Mouse (Mus musculus) spleen, adult 2 months (tissue): Measurements from ENCODE around the gene Elmo1. TPM values are rescaled to one million over a fixed set of nuclear protein-coding genes. Genes with fewer than 3 reads are reported as not detected.

Experiments
- DNase-seq, 2 experiments: peaks; one replicate each; pipeline versions ENCODE4 v3.0.0 to v3.0.0-alpha.2; 2012 to 2021; ENCODE audit warnings: low spot score in 2 of 2, low read depth in 1 of 2
- H3K27ac ChIP-seq: fragments of 200-500 bp; 2 replicates; pipeline ENCODE4 v1.5.1; 2012; ENCODE audit warnings: low read length, inconsistent platforms; ENCODE audit not compliant: insufficient read depth
- H3K27me3 ChIP-seq: fragments of 200-500 bp; 2 replicates; pipeline ENCODE4 v1.6.1; 2012; ENCODE audit warnings: mild to moderate bottlenecking, moderate library complexity, low read length, inconsistent platforms; ENCODE audit not compliant: control insufficient read depth, insufficient read depth
- H3K36me3 ChIP-seq: fragments of 200-500 bp; 2 replicates; pipeline ENCODE4 v1.6.1; 2012; ENCODE audit warnings: mild to moderate bottlenecking, low read length, inconsistent platforms; ENCODE audit not compliant: control insufficient read depth, insufficient read depth
- H3K4me1 ChIP-seq: fragments of 200-500 bp; 2 replicates; pipeline ENCODE4 v1.6.1; 2011; ENCODE audit warnings: inconsistent platforms; ENCODE audit not compliant: control insufficient read depth, insufficient read depth, insufficient read length
- H3K4me3 ChIP-seq: fragments of 200-500 bp; 2 replicates; pipeline ENCODE4 v1.5.1; 2011; ENCODE audit warnings: mild to moderate bottlenecking, inconsistent platforms; ENCODE audit not compliant: insufficient read depth, insufficient read length; ENCODE audit errors: extremely low read depth
- CTCF ChIP-seq: fragments of 200-500 bp; IDR thresholded peaks from 2 replicates; pipeline ENCODE4 v1.5.1; 2011; ENCODE audit warnings: mild to moderate bottlenecking, inconsistent platforms; ENCODE audit not compliant: insufficient read depth, insufficient read length, insufficient replicate concordance; ENCODE audit errors: extremely low read depth
- POLR2A ChIP-seq: fragments of 200-500 bp; IDR thresholded peaks from 2 replicates; pipeline ENCODE4 v1.6.1; 2011; ENCODE audit warnings: low read depth, low read length, inconsistent platforms
- WGBS: fragments of 180-500 bp; shearing (Covaris S2); methylation state at CpG from one replicate; pipeline ENCODE4 v1.1.7; 2018; 5-methylcytosine and 5-hydroxymethylcytosine counted together
- polyA plus RNA-seq: library from polyadenylated mRNA; depleted of rRNA; stranded (reverse); fragments of >200 nt; gene quantifications from 2 replicates; pipeline ENCODE4 v1.2.3, GENCODE M21; 2012

Elmo1 gene
- polyA plus RNA-seq, 1 experiment, result 33.3 TPM

DNA sequence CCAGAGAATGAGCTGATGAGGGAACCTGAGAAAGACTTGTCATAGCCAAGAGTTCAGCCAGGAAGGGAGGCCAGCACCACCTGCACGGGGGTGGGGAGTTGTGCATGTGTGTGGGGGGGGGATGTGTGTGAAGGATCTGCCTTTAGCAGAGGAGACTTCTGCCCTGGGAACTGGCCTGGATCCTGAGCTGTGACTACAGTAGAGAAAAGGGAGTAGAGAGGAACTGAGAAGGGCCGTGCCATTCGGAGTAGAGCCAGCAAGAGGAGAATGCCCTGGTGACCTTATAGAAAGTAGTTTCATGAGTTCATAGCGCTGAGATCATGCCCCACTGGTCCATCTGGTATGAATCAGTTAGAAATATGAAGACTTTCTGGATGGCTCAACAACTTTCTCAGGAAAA is 215.2 kb downstream of the Elmo1 start:
- no peak overlapping the region for H3K27ac ChIP-seq
- no peak for DNase-seq
- H3K4me3 ChIP-seq, result no peak overlapping the region
- no peaks in the 10 kb centered on the region for H3K4me1 ChIP-seq
- no peak for TF ChIP-seq CTCF
- no peak for TF ChIP-seq POLR2A
- peaks cover 12% of the 10 kb centered on the region for H3K36me3 ChIP-seq
- WGBS, result 66% methylated on average over 4 of the region's 4 CpGs
- H3K27me3 ChIP-seq, result no peaks in the 10 kb centered on the region

DNA sequence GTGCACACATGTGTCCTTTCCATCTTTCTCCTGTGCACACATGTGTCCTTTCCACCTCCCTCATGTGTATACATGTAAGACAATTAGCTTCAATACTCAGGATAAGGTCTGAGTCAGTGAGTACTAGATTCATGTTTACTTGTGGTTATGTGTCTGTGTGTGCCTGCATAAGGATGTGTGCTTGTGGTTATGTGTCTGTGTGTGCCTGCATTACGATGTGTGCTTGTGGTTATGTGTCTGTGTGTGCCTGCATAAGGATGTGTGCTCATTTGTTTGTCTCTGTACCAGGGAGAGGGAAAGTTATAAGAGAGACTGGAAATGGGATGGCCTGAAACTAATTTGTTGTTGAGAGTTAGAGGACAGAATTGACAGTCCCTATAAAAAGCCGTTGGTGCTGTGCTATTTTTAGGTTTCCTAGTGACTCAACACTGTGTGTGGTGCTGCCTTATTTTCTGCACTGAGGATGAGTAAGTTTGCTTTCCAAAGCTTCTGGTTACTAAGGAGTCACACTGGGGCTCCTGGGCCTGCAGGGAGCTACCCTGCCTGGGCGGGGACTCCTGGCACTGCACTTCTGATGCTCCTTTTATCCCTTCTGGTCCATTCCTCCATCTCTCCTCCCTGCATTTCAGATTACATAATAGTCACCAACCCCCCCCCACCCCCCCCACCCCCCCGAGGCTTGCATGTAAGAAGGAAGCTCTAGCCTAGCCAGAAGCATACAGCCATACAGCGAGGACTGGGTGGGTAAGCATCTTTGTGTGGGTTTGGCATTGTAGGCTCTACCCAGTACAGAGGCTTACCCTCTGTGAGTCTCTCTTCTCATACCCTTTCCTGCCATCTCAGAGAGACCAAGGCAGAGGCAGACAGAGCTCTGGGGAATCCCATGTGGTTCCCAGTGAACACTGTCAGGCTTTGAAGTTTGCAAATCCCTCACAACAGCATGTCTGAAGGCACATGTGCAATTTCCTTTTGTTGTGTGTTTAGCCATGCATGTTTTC is 216.1 kb downstream of the Elmo1 start:
- Histone ChIP-seq H3K4me3 (no peak overlapping the region), H3K27ac (no peak overlapping the region), H3K27me3 (no peaks in the 10 kb centered on the region), H3K36me3 (peaks cover 10% of the 10 kb centered on the region), H3K4me1 (no peaks in the 10 kb centered on the region)
- no peak for DNase-seq
- WGBS, result 51% methylated on average over 5 of the region's 5 CpGs
- TF ChIP-seq POLR2A, result no peak
- TF ChIP-seq CTCF, result no peak

DNA sequence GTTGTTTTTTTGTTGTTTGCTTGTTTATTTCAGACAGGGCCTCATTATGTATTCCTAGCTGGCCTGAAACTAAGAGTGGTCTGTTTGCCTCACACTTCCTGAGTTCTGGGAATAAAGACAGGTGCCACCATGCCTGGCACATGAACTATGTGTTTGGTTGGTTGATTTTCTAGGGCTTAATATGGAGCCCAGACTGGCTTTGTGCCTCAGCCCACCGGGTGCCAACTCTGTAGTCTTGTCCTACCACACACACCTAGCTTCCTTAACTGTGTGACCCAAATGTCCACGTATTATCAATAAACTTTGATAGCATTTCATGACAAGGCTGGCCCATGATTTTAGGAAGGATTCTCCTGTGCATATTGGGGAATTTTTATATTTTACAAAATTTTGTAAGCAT is 217.0 kb downstream of the Elmo1 start:
- H3K27me3 ChIP-seq, result no peaks in the 10 kb centered on the region
- WGBS, result 77% methylated on average over 2 of the region's 2 CpGs
- no peaks in the 10 kb centered on the region for H3K4me1 ChIP-seq
- no peak overlapping the region for H3K4me3 ChIP-seq
- DNase-seq, result no peak
- TF ChIP-seq POLR2A (no peak), CTCF (no peak)
- peaks cover 9% of the 10 kb centered on the region for H3K36me3 ChIP-seq
- no peak overlapping the region for H3K27ac ChIP-seq

DNA sequence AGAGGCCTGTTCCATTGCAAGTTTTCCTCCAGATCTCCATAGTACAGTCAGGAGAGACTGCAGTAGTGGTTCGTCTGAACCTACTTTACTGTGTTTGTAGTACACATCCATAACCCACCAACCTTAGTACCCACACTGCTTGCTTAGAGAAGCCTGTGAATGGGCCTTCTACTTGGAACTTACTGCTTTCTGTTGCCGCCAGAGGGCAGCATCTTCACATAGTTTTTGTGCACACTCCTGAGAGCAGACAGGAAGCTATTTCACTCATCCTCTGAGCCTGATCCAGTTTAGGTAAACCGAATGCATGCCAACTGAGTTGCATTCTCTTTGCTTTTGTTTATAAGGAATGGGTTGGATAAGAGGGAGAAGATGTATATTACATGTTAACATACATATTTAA is 221.2 kb downstream of the Elmo1 start:
- Histone ChIP-seq H3K4me3 (no peak overlapping the region), H3K4me1 (no peaks in the 10 kb centered on the region), H3K27me3 (no peaks in the 10 kb centered on the region), H3K27ac (no peak overlapping the region), H3K36me3 (peaks cover 8% of the 10 kb centered on the region; the same call in 1 of the 2 replicates)
- peak; percentile 50 to 75 for DNase-seq
- 23% methylated on average over 3 of the region's 3 CpGs for WGBS
- no peak for TF ChIP-seq POLR2A
- peak; percentile 73; the same call in 1 of the 2 replicates for TF ChIP-seq CTCF

DNA sequence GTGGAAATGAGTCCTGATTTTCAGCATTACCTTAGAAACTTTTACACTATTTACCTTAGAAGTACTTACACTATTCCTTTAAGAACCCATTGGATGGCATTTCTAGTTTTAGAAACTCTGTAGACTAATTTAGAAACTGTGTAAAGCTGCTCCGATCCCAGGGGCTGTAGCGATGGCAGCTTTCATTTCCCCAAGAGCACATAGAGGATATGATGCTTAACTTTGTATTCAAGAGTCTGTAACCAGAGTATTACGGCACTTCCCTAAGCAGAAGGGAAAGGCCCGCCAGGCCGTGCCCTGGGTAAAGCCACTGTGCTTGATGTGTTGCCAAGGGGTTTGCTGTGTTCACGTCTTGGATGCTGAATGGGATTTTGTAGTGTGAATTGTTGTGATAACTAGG is 222.9 kb downstream of the Elmo1 start:
- Histone ChIP-seq H3K4me3 (no peak overlapping the region), H3K27ac (no peak overlapping the region), H3K36me3 (peaks cover 4% of the 10 kb centered on the region; the same call in 1 of the 2 replicates), H3K4me1 (no peaks in the 10 kb centered on the region), H3K27me3 (no peaks in the 10 kb centered on the region)
- 83% methylated on average over 6 of the region's 6 CpGs for WGBS
- TF ChIP-seq POLR2A (no peak), CTCF (no peak)
- DNase-seq, result no peak

DNA sequence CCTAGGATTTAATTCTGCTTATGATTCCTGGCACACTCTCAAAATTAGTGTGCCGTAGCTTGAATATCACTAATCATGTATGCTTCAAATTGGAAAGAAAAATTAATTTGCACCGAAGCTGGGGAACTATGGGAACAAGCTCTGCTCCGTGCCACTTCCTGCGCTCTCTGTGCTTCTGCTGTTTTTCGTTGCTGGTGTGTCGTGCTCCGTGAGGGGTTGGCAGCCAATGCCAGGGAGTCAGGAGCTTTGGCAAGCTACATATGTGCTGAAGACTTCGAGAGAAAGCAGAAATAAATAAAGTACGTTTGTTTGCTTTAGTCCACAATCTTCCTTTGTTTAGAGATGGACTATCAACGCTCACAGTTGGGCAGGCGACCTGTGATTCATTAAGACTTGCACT is 225.7 kb downstream of the Elmo1 start:
- H3K4me3 ChIP-seq, result no peak overlapping the region
- TF ChIP-seq POLR2A (no peak), CTCF (no peak)
- no peaks in the 10 kb centered on the region for H3K27me3 ChIP-seq
- H3K36me3 ChIP-seq, result peaks cover 1% of the 10 kb centered on the region
- no peaks in the 10 kb centered on the region for H3K4me1 ChIP-seq
- H3K27ac ChIP-seq, result no peak overlapping the region
- WGBS, result 94% methylated on average over 11 of the region's 11 CpGs
- no peak for DNase-seq

DNA sequence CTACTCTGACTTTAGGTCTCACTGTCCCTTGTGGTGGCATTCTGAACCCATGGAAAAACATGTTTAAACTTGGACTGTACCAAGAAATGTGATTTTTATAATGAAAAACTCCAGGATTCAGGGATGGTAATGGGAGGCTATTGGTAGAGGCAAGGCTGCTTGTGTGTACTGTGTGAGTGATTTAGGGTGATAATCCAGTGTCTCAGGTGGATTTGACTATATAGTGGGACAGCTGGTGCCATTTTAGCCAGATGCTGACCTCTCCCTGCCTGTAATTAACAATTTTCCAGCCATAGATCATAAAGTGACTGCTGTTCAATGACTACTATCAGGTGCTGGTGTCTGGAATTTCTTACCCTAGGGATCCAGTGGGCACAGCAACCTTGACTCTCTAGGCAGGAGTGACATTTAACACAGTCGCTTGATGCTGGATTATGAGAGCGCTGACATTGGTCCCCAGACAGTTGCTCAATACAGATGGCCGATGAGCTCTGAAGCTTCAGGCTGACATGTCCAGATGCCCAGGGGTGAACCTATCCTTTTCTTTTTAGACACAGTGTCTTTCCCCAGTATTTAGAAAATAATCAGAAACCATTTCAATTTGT is 228.3 kb downstream of the Elmo1 start:
- no peaks in the 10 kb centered on the region for H3K4me1 ChIP-seq
- no peak for TF ChIP-seq CTCF
- H3K4me3 ChIP-seq, result no peak overlapping the region
- 94% methylated on average over 3 of the region's 3 CpGs for WGBS
- no peaks in the 10 kb centered on the region for H3K27me3 ChIP-seq
- H3K36me3 ChIP-seq, result peaks cover 9% of the 10 kb centered on the region
- no peak for DNase-seq
- H3K27ac ChIP-seq, result no peak overlapping the region
